Mouse (Mus musculus): ENCODE results near the gene Glis1. TPM values are rescaled to one million over a fixed set of nuclear protein-coding genes. Genes with fewer than 3 reads are reported as not detected.
A peak's percentile ranks its signal among the peaks of the same experiment; 100 is the strongest.

The Glis1 gene
- polyA plus RNA-seq, 1 experiment from 2014 or later: 5.5 TPM

DNA sequence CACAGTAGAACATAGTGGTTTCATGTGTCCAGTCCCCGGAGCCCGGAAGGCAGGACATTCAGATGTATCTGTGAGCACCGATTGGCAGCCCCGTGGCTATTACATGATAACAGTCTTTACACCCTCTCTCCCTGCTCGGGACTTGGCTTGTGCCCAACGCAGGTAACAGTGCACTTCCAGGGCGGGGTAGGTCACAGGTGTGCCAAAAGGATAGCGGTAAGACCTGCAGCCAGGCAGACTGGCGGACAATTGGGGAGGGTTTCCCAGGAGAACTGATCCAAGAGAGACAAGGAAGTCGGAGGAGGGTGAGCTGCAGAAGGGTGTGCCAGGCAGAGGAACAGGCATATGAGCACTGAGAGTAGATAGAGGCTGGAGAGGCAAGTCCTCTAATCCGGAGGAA lies 84.4 kb downstream of the Glis1 start:
- H3K9me3 ChIP-seq (replicated peaks; ENCODE audit: low read length): no peaks in the 10 kb centered on the region
- WGBS: 71% methylated on average over 11 of the region's 11 CpGs
- no peak for DNase-seq (ENCODE audit: low spot score)
- no peaks in the 10 kb centered on the region for H3K27me3 ChIP-seq (ENCODE audit: insufficient read depth, low read length)
- TF ChIP-seq CTCF (IDR thresholded peaks at IDR 0.05; ENCODE audit: low read depth): no peak
- no peak overlapping the region for H3K4me2 ChIP-seq (ENCODE audit: low read length)
- ATAC-seq (replicated peaks; ENCODE audit: low FRiP score, low read depth): no peak
- no peaks in the 10 kb centered on the region for H3K36me3 ChIP-seq (ENCODE audit: insufficient read depth, low read length)
- no peak overlapping the region for H3K27ac ChIP-seq
- H3K4me1 ChIP-seq (replicated peaks; ENCODE audit: insufficient read depth, low read length): 0 out of 2 replicates have a peak, but pooled peaks cover 5% of the 10 kb centered on the region
- no peak overlapping the region for H3K4me3 ChIP-seq (replicated peaks; ENCODE audit: low read depth, low read length)
- no peak overlapping the region for H3K9ac ChIP-seq (ENCODE audit: low read depth, low read length)

DNA sequence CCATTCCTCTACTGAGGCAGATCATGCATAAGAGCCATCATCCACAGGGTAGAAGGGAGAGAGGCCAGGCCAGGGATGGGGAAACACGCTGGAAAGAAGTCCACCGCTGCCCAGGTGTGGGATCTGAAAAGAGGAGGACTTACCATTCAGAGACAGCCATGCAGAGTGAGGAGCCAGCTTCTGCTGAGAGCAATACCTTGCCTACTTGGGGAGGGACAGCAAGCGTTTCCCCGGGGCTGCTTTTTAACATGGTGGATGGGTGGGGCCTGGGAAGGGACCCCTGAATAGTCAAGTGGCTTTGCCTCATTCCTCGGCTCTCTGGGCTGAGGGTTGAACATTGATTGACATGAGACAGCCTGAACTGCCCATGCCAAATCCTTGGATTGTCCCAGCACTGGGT lies 85.7 kb downstream of the Glis1 start:
- 85% methylated on average over 5 of the region's 5 CpGs for WGBS
- no peak overlapping the region for H3K27ac ChIP-seq
- no peak for TF ChIP-seq CTCF (IDR thresholded peaks at IDR 0.05; ENCODE audit: low read depth)
- H3K9ac ChIP-seq (ENCODE audit: low read depth, low read length): no peak overlapping the region
- no peaks in the 10 kb centered on the region for H3K36me3 ChIP-seq (ENCODE audit: insufficient read depth, low read length)
- DNase-seq (ENCODE audit: low spot score): no peak
- no peaks in the 10 kb centered on the region for H3K9me3 ChIP-seq (replicated peaks; ENCODE audit: low read length)
- H3K27me3 ChIP-seq (ENCODE audit: insufficient read depth, low read length): no peaks in the 10 kb centered on the region
- no peak overlapping the region for H3K4me3 ChIP-seq (replicated peaks; ENCODE audit: low read depth, low read length)
- no peak for ATAC-seq (replicated peaks; ENCODE audit: low FRiP score, low read depth)
- 0 out of 2 replicates have a peak, but pooled peaks cover 8% of the 10 kb centered on the region for H3K4me1 ChIP-seq (replicated peaks; ENCODE audit: insufficient read depth, low read length)
- H3K4me2 ChIP-seq (ENCODE audit: low read length): no peak overlapping the region

DNA sequence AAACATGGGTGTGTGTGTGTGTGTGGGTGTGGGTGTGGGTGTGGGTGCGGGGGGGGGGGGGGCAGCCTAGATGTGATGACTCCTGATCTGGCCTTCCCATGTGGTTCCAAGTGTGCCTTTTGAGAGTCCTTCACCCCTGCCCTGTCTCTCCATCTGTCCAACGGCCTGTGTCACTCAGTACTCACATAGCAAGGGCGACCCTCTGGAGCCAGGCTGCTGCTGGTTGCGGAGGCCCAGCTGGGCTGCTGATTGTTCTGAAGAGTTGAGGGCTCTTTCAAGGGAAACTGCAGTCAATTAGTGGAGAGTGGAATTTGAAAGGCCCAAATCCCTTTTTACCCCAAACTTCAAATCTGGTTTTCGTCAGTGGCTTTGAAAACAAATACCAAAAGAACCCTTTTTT lies 86.4 kb downstream of the Glis1 start:
- TF ChIP-seq CTCF (IDR thresholded peaks at IDR 0.05; ENCODE audit: low read depth): no peak
- ATAC-seq (replicated peaks; ENCODE audit: low FRiP score, low read depth): no peak
- H3K27ac ChIP-seq: no peak overlapping the region
- no peaks in the 10 kb centered on the region for H3K36me3 ChIP-seq (ENCODE audit: insufficient read depth, low read length)
- no peaks in the 10 kb centered on the region for H3K9me3 ChIP-seq (replicated peaks; ENCODE audit: low read length)
- no peak for DNase-seq (ENCODE audit: low spot score)
- no peak overlapping the region for H3K4me2 ChIP-seq (ENCODE audit: low read length)
- no peak overlapping the region for H3K9ac ChIP-seq (ENCODE audit: low read depth, low read length)
- 79% methylated on average over 4 of the region's 5 CpGs for WGBS
- no peaks in the 10 kb centered on the region for H3K27me3 ChIP-seq (ENCODE audit: insufficient read depth, low read length)
- H3K4me1 ChIP-seq (replicated peaks; ENCODE audit: insufficient read depth, low read length): 0 out of 2 replicates have a peak, but pooled peaks cover 8% of the 10 kb centered on the region
- no peak overlapping the region for H3K4me3 ChIP-seq (replicated peaks; ENCODE audit: low read depth, low read length)

DNA sequence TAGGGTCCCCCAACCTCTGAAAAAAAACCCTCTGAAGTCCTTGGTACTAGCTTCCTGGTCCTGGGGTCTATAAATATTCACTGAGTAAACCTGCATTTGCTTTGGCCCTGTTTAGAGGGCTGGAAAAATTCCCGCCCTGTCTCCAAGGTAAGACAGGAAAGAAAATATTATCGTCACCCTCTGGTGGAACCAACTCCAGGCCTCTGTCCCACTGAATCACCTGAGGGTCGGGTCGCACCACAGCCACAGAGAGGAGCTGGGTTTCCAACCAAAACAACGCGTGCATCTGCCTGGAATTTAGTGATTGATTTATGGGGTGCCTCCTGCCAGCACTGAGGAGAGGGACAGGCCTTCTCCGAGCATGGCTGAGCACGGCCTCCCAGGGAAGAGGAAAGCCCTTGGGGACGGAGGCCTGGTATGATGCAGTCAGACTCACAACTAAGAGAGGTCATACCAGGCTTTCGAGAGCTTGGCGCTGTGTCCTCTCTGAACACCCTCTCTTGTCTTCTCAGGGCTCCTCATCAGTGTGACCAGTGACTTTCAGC lies 89.3 kb downstream of the Glis1 start:
- ATAC-seq (replicated peaks; ENCODE audit: low FRiP score, low read depth) (peak; percentile 75), DNase-seq (ENCODE audit: low spot score) (peak; percentile 50)
- TF ChIP-seq CTCF (IDR thresholded peaks at IDR 0.05; ENCODE audit: low read depth): no peak
- no peak overlapping the region for H3K4me2 ChIP-seq (ENCODE audit: low read length)
- no peak overlapping the region for H3K4me3 ChIP-seq (replicated peaks; ENCODE audit: low read depth, low read length)
- H3K27ac ChIP-seq: no peak overlapping the region
- H3K36me3 ChIP-seq (ENCODE audit: insufficient read depth, low read length): no peaks in the 10 kb centered on the region
- 0 out of 2 replicates have a peak, but pooled peaks cover 8% of the 10 kb centered on the region for H3K4me1 ChIP-seq (replicated peaks; ENCODE audit: insufficient read depth, low read length)
- no peaks in the 10 kb centered on the region for H3K27me3 ChIP-seq (ENCODE audit: insufficient read depth, low read length)
- 16% methylated on average over 11 of the region's 11 CpGs for WGBS
- no peak overlapping the region for H3K9ac ChIP-seq (ENCODE audit: low read depth, low read length)
- H3K9me3 ChIP-seq (replicated peaks; ENCODE audit: low read length): no peaks in the 10 kb centered on the region

DNA sequence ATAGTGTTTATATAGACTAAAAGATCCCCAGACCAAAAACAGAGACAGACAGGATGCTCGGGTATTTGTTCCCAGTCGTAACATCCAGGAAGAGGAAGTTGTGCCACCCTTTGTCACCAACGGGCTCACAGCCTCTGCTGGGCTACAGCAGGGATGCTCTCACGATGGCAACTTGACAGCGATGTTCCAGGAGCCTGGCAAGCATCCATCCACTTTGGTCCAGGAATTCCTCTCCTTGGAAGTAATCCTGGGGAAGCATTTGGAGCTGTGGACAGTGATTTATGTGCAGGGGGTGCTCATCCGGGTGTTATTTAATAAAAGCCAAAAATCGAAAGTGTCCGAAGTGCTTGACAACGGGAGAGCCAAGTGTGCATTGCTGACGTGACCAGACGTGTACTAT lies 100.7 kb downstream of the Glis1 start:
- H3K4me2 ChIP-seq (ENCODE audit: low read length): no peak overlapping the region
- DNase-seq (ENCODE audit: low spot score) (no peak), ATAC-seq (replicated peaks; ENCODE audit: low FRiP score, low read depth) (no peak)
- no peak overlapping the region for H3K27ac ChIP-seq
- H3K27me3 ChIP-seq (ENCODE audit: insufficient read depth, low read length): no peaks in the 10 kb centered on the region
- TF ChIP-seq CTCF (IDR thresholded peaks at IDR 0.05; ENCODE audit: low read depth): no peak
- no peaks in the 10 kb centered on the region for H3K4me1 ChIP-seq (replicated peaks; ENCODE audit: insufficient read depth, low read length)
- no peak overlapping the region for H3K4me3 ChIP-seq (replicated peaks; ENCODE audit: low read depth, low read length)
- 0 out of 2 replicates have a peak, but pooled peaks cover 3% of the 10 kb centered on the region for H3K9me3 ChIP-seq (replicated peaks; ENCODE audit: low read length)
- H3K36me3 ChIP-seq (ENCODE audit: insufficient read depth, low read length): no peaks in the 10 kb centered on the region
- WGBS: 60% methylated on average over 11 of the region's 11 CpGs
- no peak overlapping the region for H3K9ac ChIP-seq (ENCODE audit: low read depth, low read length)

DNA sequence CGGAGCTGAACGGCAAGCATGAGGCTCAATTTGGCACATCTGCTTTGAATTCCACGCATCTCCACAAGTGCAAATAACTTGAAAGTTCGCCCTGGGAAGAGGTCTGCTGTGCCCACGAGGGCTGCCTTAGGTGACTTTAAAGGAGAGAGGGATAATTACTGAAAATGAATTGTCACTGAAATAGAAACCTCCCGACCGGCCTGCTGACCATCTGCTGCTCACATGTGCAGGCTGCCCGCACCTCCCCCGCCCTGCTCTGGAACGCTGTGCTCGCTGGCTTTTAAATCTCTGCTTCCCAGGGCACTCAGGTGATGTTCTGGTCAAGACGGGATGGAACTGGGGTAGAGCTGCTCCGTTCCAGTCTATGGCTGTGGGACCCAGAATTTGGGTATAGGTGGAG lies 103.7 kb downstream of the Glis1 start:
- H3K27me3 ChIP-seq (ENCODE audit: insufficient read depth, low read length): no peaks in the 10 kb centered on the region
- no peaks in the 10 kb centered on the region for H3K4me1 ChIP-seq (replicated peaks; ENCODE audit: insufficient read depth, low read length)
- H3K9me3 ChIP-seq (replicated peaks; ENCODE audit: low read length): 0 out of 2 replicates have a peak, but pooled peaks cover under 1% of the 10 kb centered on the region
- WGBS: 20% methylated on average over 13 of the region's 13 CpGs
- no peaks in the 10 kb centered on the region for H3K36me3 ChIP-seq (ENCODE audit: insufficient read depth, low read length)
- no peak overlapping the region for H3K4me2 ChIP-seq (ENCODE audit: low read length)
- no peak overlapping the region for H3K9ac ChIP-seq (ENCODE audit: low read depth, low read length)
- H3K4me3 ChIP-seq (replicated peaks; ENCODE audit: low read depth, low read length): no peak overlapping the region
- ATAC-seq (replicated peaks; ENCODE audit: low FRiP score, low read depth): 0 out of 2 replicates have a peak, but pooled peaks have one; percentile 57
- no peak for TF ChIP-seq CTCF (IDR thresholded peaks at IDR 0.05; ENCODE audit: low read depth)
- H3K27ac ChIP-seq: no peak overlapping the region
- peak; percentile 45 for DNase-seq (ENCODE audit: low spot score)

DNA sequence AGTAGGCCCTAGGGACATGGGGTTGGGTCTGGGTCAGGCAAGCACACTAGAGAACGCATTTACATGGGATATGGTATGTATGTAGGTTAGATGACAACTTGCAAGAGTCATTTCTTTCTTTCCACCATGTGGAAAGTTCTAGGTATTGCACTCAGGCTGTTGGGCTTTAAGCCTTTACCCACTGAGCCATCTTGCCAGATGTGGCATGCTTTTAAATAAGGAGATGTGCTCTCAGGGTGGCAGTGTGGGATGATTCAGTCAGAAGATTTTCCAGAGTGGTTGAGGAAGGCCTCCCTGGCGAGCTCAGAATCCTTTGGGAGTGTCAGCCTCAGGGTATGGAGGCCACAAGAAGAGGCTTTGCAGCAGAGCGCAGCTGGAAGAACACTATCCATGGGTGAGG lies 104.2 kb downstream of the Glis1 start:
- H3K27me3 ChIP-seq (ENCODE audit: insufficient read depth, low read length): no peaks in the 10 kb centered on the region
- WGBS: 77% methylated on average over 3 of the region's 3 CpGs
- DNase-seq (ENCODE audit: low spot score) (no peak), ATAC-seq (replicated peaks; ENCODE audit: low FRiP score, low read depth) (no peak)
- H3K9me3 ChIP-seq (replicated peaks; ENCODE audit: low read length): no peaks in the 10 kb centered on the region
- no peak overlapping the region for H3K4me3 ChIP-seq (replicated peaks; ENCODE audit: low read depth, low read length)
- peak; percentile 18; the same call in 1 of the 2 replicates for TF ChIP-seq CTCF (IDR thresholded peaks at IDR 0.05; ENCODE audit: low read depth)
- no peak overlapping the region for H3K27ac ChIP-seq
- H3K4me2 ChIP-seq (ENCODE audit: low read length): no peak overlapping the region
- H3K4me1 ChIP-seq (replicated peaks; ENCODE audit: insufficient read depth, low read length): no peaks in the 10 kb centered on the region
- no peaks in the 10 kb centered on the region for H3K36me3 ChIP-seq (ENCODE audit: insufficient read depth, low read length)
- H3K9ac ChIP-seq (ENCODE audit: low read depth, low read length): no peak overlapping the region
